Mouse (Mus musculus) stomach, embryonic 14.5 days (tissue): ENCODE measurements around the gene Tmem80. TPM values are rescaled to one million over a fixed set of nuclear protein-coding genes. Genes with fewer than 3 reads are reported as not detected.
A peak's percentile ranks its signal among the peaks of the same experiment; 100 is the strongest.

Experiments used
- ATAC-seq: fragments of 200-750 bp; cut with Nextera tagmentation; 2 replicates; pipeline ENCODE4 v1.8.0; 2017; ENCODE audit warnings: low read depth, moderate TSS enrichment; ENCODE audit not compliant: insufficient number of reproducible peaks, insufficient read depth, low FRiP score
- H3K27ac ChIP-seq: fragments of 300-500 bp; sonication (generic); 2 replicates; pipeline ENCODE4 v1.5.1; 2014; ENCODE audit warnings: mild to moderate bottlenecking, low read length, moderate library complexity, mixed read lengths
- H3K27me3 ChIP-seq: fragments of 300-500 bp; sonication (generic); 2 replicates; pipeline ENCODE4 v1.6.1; 2014; ENCODE audit warnings: low read length, control low read depth, mixed read lengths; ENCODE audit not compliant: control insufficient read depth, insufficient read depth
- H3K36me3 ChIP-seq: fragments of 300-500 bp; sonication (generic); 2 replicates; pipeline ENCODE4 v1.6.1; 2014; ENCODE audit warnings: mild to moderate bottlenecking, control low read depth, low read length, moderate library complexity, mixed read lengths; ENCODE audit not compliant: control insufficient read depth, insufficient read depth
- H3K4me1 ChIP-seq: fragments of 300-500 bp; sonication (generic); 2 replicates; pipeline ENCODE4 v1.6.1; 2014; ENCODE audit warnings: low read length, control low read depth, mixed read lengths; ENCODE audit not compliant: control insufficient read depth, insufficient read depth
- H3K4me2 ChIP-seq: fragments of 300-500 bp; sonication (generic); replicated peaks from 2 replicates; pipeline ENCODE4 v1.6.1; 2014; ENCODE audit warnings: low read depth, low read length, control low read depth
- H3K4me3 ChIP-seq: fragments of 300-500 bp; sonication (generic); 2 replicates; pipeline ENCODE4 v1.5.1; 2014; ENCODE audit warnings: low read depth, low read length, control low read depth
- H3K9ac ChIP-seq: fragments of 300-500 bp; sonication (generic); replicated peaks from 2 replicates; pipeline ENCODE4 v1.6.1; 2014; ENCODE audit warnings: low read depth, mild to moderate bottlenecking, control low read depth, low read length, moderate library complexity, mixed read lengths
- H3K9me3 ChIP-seq: fragments of 300-500 bp; sonication (generic); 2 replicates; pipeline ENCODE4 v1.6.1; 2016; ENCODE audit warnings: low read depth, low read length, control low read depth; ENCODE audit not compliant: control insufficient read depth
- WGBS: fragments of 180-500 bp; shearing (Covaris S2); extraction: QIAGEN DNeasy Blood & Tissue Kit; methylation state at CpG from one replicate; pipeline ENCODE4 v1.1.7; 2014; 5-methylcytosine and 5-hydroxymethylcytosine counted together
- polyA plus RNA-seq: library from polyadenylated mRNA; unstranded; fragments of >200 nt; fragmentation: Nextera tagmentation; extraction: Ambion mirVana; gene quantifications from 2 replicates; pipeline ENCODE4 v1.2.1, GENCODE M21; 2014

Tmem80 gene
- polyA plus RNA-seq, 1 experiment from 2014 or later = 32.4 TPM

DNA sequence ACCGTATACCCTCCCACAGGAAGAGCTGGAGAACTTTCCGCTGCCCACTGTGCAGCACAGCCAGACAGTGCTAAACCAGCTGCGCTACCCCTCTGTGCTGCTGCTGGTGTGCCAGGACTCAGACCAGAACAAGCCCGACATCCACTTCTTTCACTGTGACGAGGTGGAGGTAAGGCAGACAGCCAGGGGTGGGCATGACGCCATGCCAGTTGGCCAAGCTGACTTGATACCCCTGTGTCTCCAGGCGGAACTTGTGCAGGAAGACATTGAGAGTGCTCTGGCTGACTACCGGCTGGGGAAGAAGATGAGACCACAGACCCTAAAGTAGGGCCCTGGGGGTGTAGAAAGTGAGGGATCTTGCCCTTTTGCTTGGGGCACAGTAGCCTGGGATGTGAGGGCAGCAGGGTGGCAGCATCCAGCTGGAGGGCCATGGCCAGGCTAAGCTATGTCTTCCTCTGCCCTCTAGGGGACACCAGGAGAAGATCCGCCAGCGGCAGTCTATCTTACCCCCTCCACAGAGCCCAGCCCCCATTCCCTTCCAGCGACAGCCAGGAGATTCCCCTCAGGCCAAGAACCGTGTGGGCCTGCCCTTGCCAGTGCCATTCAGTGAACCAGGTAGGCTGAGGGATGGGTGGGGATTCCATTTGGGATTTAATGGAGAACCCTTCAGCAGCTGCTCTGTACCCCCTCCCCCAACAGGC lies 28.2 kb downstream of the Tmem80 start:
- no peaks in the 10 kb centered on the region for H3K4me1 ChIP-seq
- no peak overlapping the region for H3K9ac ChIP-seq
- no peaks in the 10 kb centered on the region for H3K9me3 ChIP-seq
- H3K36me3 ChIP-seq = no peaks in the 10 kb centered on the region
- no peaks in the 10 kb centered on the region for H3K27me3 ChIP-seq
- H3K4me2 ChIP-seq = no peak overlapping the region
- 61% methylated on average over 12 of the region's 12 CpGs for WGBS
- no peak for ATAC-seq
- H3K27ac ChIP-seq = no peak overlapping the region
- no peak overlapping the region for H3K4me3 ChIP-seq

DNA sequence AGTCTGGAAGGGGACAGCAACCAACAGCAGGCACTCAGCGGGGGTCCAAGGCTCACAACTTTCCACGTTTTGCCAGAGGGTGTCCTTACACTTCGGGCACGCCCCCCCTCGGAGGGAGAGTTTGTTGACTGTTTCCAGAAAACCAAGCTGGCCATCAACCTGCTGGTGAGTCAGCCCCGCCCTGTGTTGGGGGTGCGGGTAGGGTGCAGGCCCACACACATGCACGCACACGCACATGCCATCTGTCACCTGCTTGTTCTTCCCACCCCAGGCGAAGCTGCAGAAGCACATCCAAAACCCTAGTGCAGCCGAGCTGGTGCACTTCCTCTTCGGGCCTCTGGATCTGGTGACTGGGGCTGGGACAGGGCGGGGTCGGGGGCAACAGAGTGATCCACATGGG lies 29.4 kb downstream of the Tmem80 start:
- 73% methylated on average over 14 of the region's 14 CpGs for WGBS
- Histone ChIP-seq H3K36me3 (no peaks in the 10 kb centered on the region), H3K27me3 (no peaks in the 10 kb centered on the region), H3K9me3 (no peaks in the 10 kb centered on the region), H3K4me1 (no peaks in the 10 kb centered on the region), H3K4me2 (no peak overlapping the region), H3K9ac (no peak overlapping the region), H3K4me3 (no peak overlapping the region), H3K27ac (no peak overlapping the region)
- no peak for ATAC-seq

DNA sequence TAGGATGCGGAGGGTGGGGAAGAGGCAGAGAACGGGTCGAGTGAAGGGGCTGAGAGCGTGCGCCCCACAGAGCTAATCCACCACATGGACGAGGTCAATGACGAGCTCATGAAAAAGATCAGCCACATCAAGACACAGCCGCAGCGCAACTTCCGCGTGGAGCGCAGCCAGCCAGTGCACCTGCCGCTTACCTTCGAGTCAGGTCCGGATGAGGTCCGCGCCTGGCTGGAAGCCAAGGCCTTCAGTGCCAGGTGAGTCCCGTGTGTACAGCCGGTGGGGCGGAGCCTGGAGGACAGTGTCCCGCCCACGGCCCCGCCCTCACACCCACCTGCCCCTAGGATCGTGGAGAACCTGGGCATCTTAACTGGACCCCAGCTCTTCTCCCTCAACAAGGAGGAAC lies 34.0 kb downstream of the Tmem80 start:
- H3K4me3 ChIP-seq = no peak overlapping the region
- H3K9me3 ChIP-seq = no peaks in the 10 kb centered on the region
- H3K9ac ChIP-seq = no peak overlapping the region
- peak; percentile 68; the same call in 1 of the 2 replicates for ATAC-seq
- no peaks in the 10 kb centered on the region for H3K27me3 ChIP-seq
- no peak overlapping the region for H3K27ac ChIP-seq
- H3K4me2 ChIP-seq = no peak overlapping the region
- 18% methylated on average over 24 of the region's 24 CpGs for WGBS
- no peaks in the 10 kb centered on the region for H3K36me3 ChIP-seq
- H3K4me1 ChIP-seq = no peaks in the 10 kb centered on the region

DNA sequence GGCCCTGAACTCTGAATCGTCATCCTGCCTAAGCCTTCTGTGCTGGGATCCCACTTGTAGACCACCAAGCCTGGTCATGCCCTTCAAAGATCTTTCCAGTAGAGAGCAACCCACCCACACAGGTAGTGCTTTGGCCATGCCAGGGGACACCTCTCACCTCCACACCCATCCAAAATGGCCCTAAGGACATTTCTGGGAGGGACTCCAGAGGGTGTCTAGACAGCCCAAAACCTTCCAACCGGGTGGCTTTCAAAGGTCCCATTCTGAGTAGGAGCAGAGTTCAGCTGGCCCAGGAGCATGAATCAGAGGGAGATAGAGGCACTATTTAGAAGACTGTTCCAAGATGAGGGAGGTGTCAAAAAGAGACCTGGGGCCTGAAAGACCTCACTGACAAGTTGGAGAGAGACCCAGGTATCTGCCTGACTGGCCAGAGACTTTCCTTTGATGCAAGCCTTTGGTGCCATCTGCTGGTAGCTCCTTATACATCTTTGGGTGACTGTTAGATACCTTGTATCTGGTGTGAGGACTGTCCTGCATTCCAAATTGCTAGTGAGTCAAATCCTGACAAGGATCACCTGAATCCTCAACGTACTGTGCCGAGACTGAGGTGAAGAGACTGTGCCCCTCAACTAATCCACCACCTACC lies 35.7 kb downstream of the Tmem80 start:
- H3K4me2 ChIP-seq = no peak overlapping the region
- H3K9ac ChIP-seq = no peak overlapping the region
- H3K36me3 ChIP-seq = no peaks in the 10 kb centered on the region
- 59% methylated on average over 4 of the region's 4 CpGs for WGBS
- H3K9me3 ChIP-seq = no peaks in the 10 kb centered on the region
- H3K4me3 ChIP-seq = no peak overlapping the region
- no peak for ATAC-seq
- no peaks in the 10 kb centered on the region for H3K27me3 ChIP-seq
- no peak overlapping the region for H3K27ac ChIP-seq
- H3K4me1 ChIP-seq = no peaks in the 10 kb centered on the region

DNA sequence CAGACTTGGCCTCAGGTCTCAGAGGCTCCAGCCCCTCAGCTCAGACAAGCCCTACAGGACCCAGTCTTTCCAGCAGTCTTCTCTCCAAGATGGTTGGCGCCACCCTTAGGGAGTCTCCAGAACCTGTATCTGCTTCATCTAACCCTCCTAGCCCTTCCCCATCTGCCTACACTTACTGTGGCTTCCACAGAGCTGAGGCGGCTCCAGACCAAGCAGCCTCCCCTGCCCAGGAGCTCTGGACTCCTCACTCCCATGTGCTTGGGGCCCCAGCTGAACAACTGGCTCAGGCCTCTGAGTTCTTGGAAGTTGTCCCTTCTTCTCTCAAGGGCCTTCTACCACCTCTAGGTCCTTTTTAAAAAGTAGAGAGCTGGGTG lies 36.2 kb downstream of the Tmem80 start:
- Histone ChIP-seq H3K36me3 (no peaks in the 10 kb centered on the region), H3K4me2 (no peak overlapping the region), H3K4me1 (no peaks in the 10 kb centered on the region), H3K9me3 (no peaks in the 10 kb centered on the region), H3K27ac (no peak overlapping the region), H3K9ac (no peak overlapping the region), H3K4me3 (no peak overlapping the region), H3K27me3 (no peaks in the 10 kb centered on the region)
- 58% methylated on average over 2 of the region's 2 CpGs for WGBS
- no peak for ATAC-seq

DNA sequence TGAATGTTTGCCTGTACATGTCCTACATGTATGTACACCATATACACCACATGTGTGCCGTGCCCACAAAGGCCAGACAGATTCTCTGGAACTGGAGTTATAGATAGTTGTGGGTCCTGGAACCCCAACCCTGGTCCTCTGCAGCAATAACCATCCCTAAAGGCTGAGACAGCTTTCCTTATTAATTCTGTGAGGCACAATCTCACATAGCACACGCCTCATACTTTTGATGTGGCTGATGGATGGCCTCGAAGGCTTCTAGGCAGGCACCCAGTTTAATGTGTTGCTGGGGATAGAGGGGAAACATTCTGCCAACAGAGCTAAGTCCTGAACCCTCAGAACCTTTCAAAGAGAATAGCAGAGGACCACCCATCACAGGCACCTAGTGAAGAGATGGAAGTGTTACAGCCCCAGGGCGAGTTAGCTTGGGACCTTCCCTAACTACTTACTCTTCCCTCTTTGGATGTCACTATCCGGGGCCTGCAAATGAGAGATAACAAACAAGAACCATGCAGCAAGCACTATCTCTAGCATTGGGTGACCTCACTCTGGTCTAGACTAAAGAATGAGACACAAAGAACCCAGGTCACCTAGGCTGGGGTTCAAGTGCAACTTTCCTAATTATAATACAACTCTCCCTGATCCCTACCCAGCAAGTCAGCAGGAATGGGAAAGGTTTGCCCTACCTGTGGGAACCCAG lies 37.0 kb downstream of the Tmem80 start:
- peak; percentile 54; the same call in 1 of the 2 replicates for ATAC-seq

DNA sequence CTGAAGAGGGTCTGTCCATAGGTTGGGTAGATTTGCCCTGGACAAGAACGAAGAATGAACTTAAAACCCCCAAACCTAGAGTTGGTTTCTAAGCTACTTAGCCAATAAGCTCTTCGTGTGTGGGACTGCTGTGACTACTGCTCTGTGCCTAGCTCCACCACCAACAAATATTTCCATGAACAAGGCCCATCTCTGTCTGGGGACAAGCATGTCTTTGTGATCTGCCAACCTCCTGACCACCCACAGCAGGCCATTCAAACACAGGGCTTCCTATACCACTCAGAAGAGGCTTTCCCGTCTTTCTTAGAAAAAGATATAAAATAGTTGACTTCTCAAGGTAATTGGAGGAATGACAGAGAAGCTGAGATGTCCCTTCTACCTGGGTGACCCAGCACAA lies 37.5 kb downstream of the Tmem80 start:
- 66% methylated on average over 3 of the region's 3 CpGs for WGBS

More for the DNA sequence above, 37.0 kb downstream of the Tmem80 start:
- Histone ChIP-seq H3K4me2 (no peak overlapping the region), H3K27ac (no peak overlapping the region), H3K4me3 (no peak overlapping the region), H3K4me1 (no peaks in the 10 kb centered on the region), H3K9me3 (no peaks in the 10 kb centered on the region), H3K36me3 (no peaks in the 10 kb centered on the region), H3K9ac (no peak overlapping the region), H3K27me3 (no peaks in the 10 kb centered on the region)
- WGBS = 81% methylated on average over 5 of the region's 5 CpGs

DNA sequence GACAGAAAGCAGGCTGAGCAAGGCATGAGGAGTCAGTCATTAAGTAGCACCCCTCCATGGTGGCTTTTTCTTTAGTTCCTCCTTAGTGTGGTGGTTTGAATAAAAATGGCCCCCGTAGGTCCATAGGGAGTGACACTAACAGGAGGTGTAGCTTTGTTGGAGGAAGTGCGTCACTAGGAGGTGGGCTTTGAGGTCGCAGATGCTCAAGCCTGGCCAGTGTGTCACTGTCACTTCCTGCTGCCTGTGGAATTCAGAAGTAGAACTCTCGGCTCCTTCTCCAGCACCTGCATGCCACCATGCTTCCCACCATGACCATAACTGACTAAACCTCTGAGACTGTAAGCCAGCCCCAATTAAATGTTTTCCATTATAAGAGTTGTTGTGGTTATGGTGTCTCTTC lies 39.8 kb downstream of the Tmem80 start:
- 78% methylated on average over 4 of the region's 4 CpGs for WGBS

More for the DNA sequence above, 37.5 kb downstream of the Tmem80 start:
- no peaks in the 10 kb centered on the region for H3K36me3 ChIP-seq
- no peak for ATAC-seq
- H3K9ac ChIP-seq = no peak overlapping the region
- no peaks in the 10 kb centered on the region for H3K9me3 ChIP-seq
- H3K4me2 ChIP-seq = no peak overlapping the region
- no peak overlapping the region for H3K27ac ChIP-seq
- H3K4me1 ChIP-seq = no peaks in the 10 kb centered on the region
- no peak overlapping the region for H3K4me3 ChIP-seq
- no peaks in the 10 kb centered on the region for H3K27me3 ChIP-seq

More for the DNA sequence above, 39.8 kb downstream of the Tmem80 start:
- no peak overlapping the region for H3K4me2 ChIP-seq
- no peak for ATAC-seq
- no peaks in the 10 kb centered on the region for H3K4me1 ChIP-seq
- no peaks in the 10 kb centered on the region for H3K27me3 ChIP-seq
- H3K27ac ChIP-seq = no peak overlapping the region
- no peaks in the 10 kb centered on the region for H3K36me3 ChIP-seq
- H3K9ac ChIP-seq = no peak overlapping the region
- no peaks in the 10 kb centered on the region for H3K9me3 ChIP-seq
- H3K4me3 ChIP-seq = no peak overlapping the region
